Mouse (Mus musculus) spleen, adult 2 months (tissue): ENCODE measurements around the gene Gm26661. TPM values are rescaled to one million over a fixed set of nuclear protein-coding genes. Genes with fewer than 3 reads are reported as not detected.

Source experiments
- DNase-seq, 2 experiments: peaks; one replicate each; pipeline versions ENCODE4 v3.0.0 to v3.0.0-alpha.2; 2012 to 2021; ENCODE audit warnings: low spot score in 2 of 2, low read depth in 1 of 2
- H3K27ac ChIP-seq: fragments of 200-500 bp; 2 replicates; pipeline ENCODE4 v1.5.1; 2012; ENCODE audit warnings: low read length, inconsistent platforms; ENCODE audit not compliant: insufficient read depth
- H3K27me3 ChIP-seq: fragments of 200-500 bp; 2 replicates; pipeline ENCODE4 v1.6.1; 2012; ENCODE audit warnings: mild to moderate bottlenecking, moderate library complexity, low read length, inconsistent platforms; ENCODE audit not compliant: control insufficient read depth, insufficient read depth
- H3K36me3 ChIP-seq: fragments of 200-500 bp; 2 replicates; pipeline ENCODE4 v1.6.1; 2012; ENCODE audit warnings: mild to moderate bottlenecking, low read length, inconsistent platforms; ENCODE audit not compliant: control insufficient read depth, insufficient read depth
- H3K4me1 ChIP-seq: fragments of 200-500 bp; 2 replicates; pipeline ENCODE4 v1.6.1; 2011; ENCODE audit warnings: inconsistent platforms; ENCODE audit not compliant: control insufficient read depth, insufficient read depth, insufficient read length
- H3K4me3 ChIP-seq: fragments of 200-500 bp; 2 replicates; pipeline ENCODE4 v1.5.1; 2011; ENCODE audit warnings: mild to moderate bottlenecking, inconsistent platforms; ENCODE audit not compliant: insufficient read depth, insufficient read length; ENCODE audit errors: extremely low read depth
- CTCF ChIP-seq: fragments of 200-500 bp; IDR thresholded peaks from 2 replicates; pipeline ENCODE4 v1.5.1; 2011; ENCODE audit warnings: mild to moderate bottlenecking, inconsistent platforms; ENCODE audit not compliant: insufficient read depth, insufficient read length, insufficient replicate concordance; ENCODE audit errors: extremely low read depth
- POLR2A ChIP-seq: fragments of 200-500 bp; IDR thresholded peaks from 2 replicates; pipeline ENCODE4 v1.6.1; 2011; ENCODE audit warnings: low read depth, low read length, inconsistent platforms
- whole genome bisulfite sequencing: fragments of 180-500 bp; shearing (Covaris S2); methylation state at CpG from one replicate; pipeline ENCODE4 v1.1.7; 2018; 5-methylcytosine and 5-hydroxymethylcytosine counted together
- polyA plus RNA-seq: library from polyadenylated mRNA; depleted of rRNA; stranded (reverse); fragments of >200 nt; gene quantifications from 2 replicates; pipeline ENCODE4 v1.2.3, GENCODE M21; 2012

Gene Gm26661
- polyA plus RNA-seq, 1 experiment = not detected

DNA sequence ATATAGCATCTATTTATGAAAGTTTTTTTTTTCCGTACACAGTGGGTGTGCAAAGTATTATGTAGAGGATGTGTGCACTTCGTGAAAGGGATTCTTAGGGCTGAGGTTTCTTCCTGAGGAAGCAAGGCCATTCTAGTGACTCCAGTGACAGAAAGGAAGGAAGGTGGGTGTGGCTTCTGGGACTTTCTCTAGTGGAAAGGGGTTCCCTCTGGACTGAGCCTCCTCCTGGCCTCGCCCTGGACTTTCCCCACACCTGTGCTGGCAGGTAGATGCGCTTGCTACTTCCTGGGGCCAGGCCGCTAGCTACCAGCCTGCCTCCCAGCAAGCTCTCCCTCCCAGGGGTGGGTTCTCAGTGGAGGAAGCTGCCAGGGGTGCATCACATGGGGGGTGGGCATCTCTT lies 28.1 kb downstream of the Gm26661 start:
- WGBS = 54% methylated on average over 5 of the region's 5 CpGs
- DNase-seq = no peak
- H3K36me3 ChIP-seq = no peaks in the 10 kb centered on the region

DNA sequence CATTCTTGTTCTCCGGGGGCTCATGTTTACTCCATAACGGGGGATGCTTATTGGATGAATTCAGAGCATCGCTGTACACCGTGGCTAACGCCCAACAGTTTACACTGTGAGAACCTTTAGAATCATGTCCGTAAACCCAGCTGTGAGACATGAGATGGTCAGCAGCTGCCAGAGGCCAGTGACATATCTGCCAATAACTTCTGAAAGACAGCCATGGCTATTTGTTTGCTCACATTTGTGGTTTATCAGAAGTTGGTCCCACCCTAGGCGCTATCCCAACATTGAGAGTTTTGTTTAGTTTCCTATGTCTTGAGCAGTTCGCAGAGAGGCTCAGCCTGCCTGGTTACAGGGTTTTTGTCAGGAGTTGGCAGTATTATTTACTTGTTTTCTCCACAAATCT lies 30.0 kb downstream of the Gm26661 start:
- no peaks in the 10 kb centered on the region; the same call in 1 of the 2 replicates for H3K27me3 ChIP-seq
- no peak overlapping the region for H3K4me3 ChIP-seq
- H3K27ac ChIP-seq = no peak overlapping the region
- DNase-seq = no peak
- no peak for TF ChIP-seq POLR2A
- TF ChIP-seq CTCF = no peak
- WGBS = 93% methylated on average over 8 of the region's 8 CpGs
- H3K4me1 ChIP-seq = peaks cover 9% of the 10 kb centered on the region; the same call in 1 of the 2 replicates
- no peaks in the 10 kb centered on the region for H3K36me3 ChIP-seq

More for the DNA sequence above, 28.1 kb downstream of the Gm26661 start:
- Histone ChIP-seq H3K4me1 (peaks cover 9% of the 10 kb centered on the region; the same call in 1 of the 2 replicates), H3K27me3 (no peaks in the 10 kb centered on the region; the same call in 1 of the 2 replicates), H3K27ac (no peak overlapping the region), H3K4me3 (0 out of 2 replicates have a peak overlapping the region, but pooled peaks have one; percentile 60)
- TF ChIP-seq POLR2A (no peak), CTCF (no peak)

DNA sequence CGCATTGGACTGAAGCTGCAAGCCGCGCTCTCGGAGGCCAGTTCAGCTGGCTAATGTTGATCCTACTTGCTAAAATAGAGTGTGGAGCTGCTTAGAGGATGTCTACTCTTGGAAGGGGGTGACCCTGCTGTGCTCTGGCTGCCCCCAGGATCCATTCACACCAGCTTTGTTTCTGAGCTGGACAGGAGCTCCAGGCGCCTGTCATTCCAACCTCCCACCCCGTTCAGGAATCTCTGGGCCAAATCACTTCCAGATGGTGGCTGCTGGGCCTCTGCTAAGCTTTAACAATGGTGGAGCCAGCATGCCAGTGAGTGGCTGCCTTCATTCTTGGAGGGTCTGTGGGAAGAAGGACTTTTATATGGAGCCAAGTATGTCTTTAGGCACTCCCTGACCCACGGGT lies 31.3 kb downstream of the Gm26661 start:
- H3K4me1 ChIP-seq = peaks cover 9% of the 10 kb centered on the region; the same call in 1 of the 2 replicates

DNA sequence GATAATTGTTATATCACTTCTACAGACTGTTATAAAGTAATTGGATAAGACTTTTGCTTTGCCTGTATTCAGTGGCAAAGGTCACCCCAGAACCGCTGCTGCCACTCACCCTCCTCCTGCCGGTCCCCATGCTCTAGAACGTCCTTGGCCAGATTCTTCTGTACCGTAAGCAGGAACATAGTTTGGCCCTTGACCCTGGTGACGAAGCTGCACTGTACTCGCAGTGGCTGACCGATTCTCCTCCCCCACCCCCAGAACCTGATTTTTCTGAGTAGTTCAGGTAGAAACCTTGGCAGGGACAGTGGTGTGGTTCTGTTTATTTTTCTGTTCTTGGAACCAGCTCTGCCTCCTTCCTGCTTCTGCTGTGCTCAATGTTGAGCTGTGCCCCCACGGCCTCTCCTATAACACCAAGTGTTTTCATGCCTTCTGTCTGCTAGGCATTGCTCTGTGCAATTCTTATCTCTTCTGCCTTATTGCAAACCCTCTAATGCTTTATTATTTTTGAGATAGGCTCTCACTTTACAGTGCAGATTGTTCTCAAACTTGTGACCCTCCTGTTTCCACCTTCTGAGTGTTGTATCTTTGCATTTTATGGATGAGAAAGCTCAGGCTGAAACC lies 33.4 kb downstream of the Gm26661 start:
- 79% methylated on average over 8 of the region's 8 CpGs for WGBS
- Histone ChIP-seq H3K4me1 (no peaks in the 10 kb centered on the region), H3K27me3 (no peaks in the 10 kb centered on the region), H3K4me3 (no peak overlapping the region), H3K36me3 (no peaks in the 10 kb centered on the region), H3K27ac (no peak overlapping the region)
- no peak for DNase-seq
- no peak for TF ChIP-seq POLR2A
- no peak for TF ChIP-seq CTCF

More for the DNA sequence above, 31.3 kb downstream of the Gm26661 start:
- 88% methylated on average over 7 of the region's 7 CpGs for WGBS
- Histone ChIP-seq H3K27ac (no peak overlapping the region), H3K36me3 (no peaks in the 10 kb centered on the region), H3K4me3 (no peak overlapping the region), H3K27me3 (no peaks in the 10 kb centered on the region; the same call in 1 of the 2 replicates)
- DNase-seq = no peak
- TF ChIP-seq POLR2A (no peak), CTCF (no peak)

- TF ChIP-seq POLR2A = no peak
- TF ChIP-seq CTCF = no peak
- no peak for DNase-seq
- Histone ChIP-seq H3K4me3 (no peak overlapping the region), H3K36me3 (no peaks in the 10 kb centered on the region), H3K4me1 (no peaks in the 10 kb centered on the region), H3K27ac (no peak overlapping the region), H3K27me3 (no peaks in the 10 kb centered on the region)
- 43% methylated on average over 10 of the region's 10 CpGs for WGBS
Observed at GRCm38 (mm10) chr14:7826151-7826937, 35.0 kb downstream of the Gm26661 start.

- DNase-seq = no peak
- Histone ChIP-seq H3K27me3 (no peaks in the 10 kb centered on the region), H3K36me3 (no peaks in the 10 kb centered on the region), H3K4me1 (peaks cover 4% of the 10 kb centered on the region; the same call in 1 of the 2 replicates), H3K4me3 (no peak overlapping the region), H3K27ac (no peak overlapping the region)
- WGBS = 86% methylated on average over 2 of the region's 2 CpGs
- TF ChIP-seq POLR2A = no peak
- no peak for TF ChIP-seq CTCF
Observed at GRCm38 (mm10) chr14:7829181-7829580, 37.8 kb downstream of the Gm26661 start.
